Mouse (Mus musculus): ENCODE data around the gene Sun1. TPM values are rescaled to one million over a fixed set of nuclear protein-coding genes. Genes with fewer than 3 reads are reported as not detected.

Gene Sun1
- polyA plus RNA-seq, 1 experiment from 2014 or later: 48.6 TPM

GRCm38 (mm10) chr5:139291811-139292560 lies 91.5 kb downstream of the Sun1 start:
- no peaks in the 10 kb centered on the region for H3K36me3 ChIP-seq
- ATAC-seq (ENCODE audit: insufficient read depth, low FRiP score, low read depth): no peak
- H3K4me1 ChIP-seq: 0 out of 2 replicates have a peak, but pooled peaks cover 3% of the 10 kb centered on the region
- 74% methylated on average over 6 of the region's 6 CpGs for WGBS
- no peak overlapping the region for H3K27ac ChIP-seq
- H3K4me2 ChIP-seq: no peak overlapping the region
- no peak overlapping the region for H3K4me3 ChIP-seq (replicated peaks)
- no peaks in the 10 kb centered on the region for H3K9me3 ChIP-seq
- H3K27me3 ChIP-seq (replicated peaks): no peaks in the 10 kb centered on the region
- no peak overlapping the region for H3K9ac ChIP-seq

GRCm38 (mm10) chr5:139294089-139294488 lies 93.7 kb downstream of the Sun1 start:
- WGBS: 88% methylated on average over 2 of the region's 2 CpGs
- no peaks in the 10 kb centered on the region for H3K9me3 ChIP-seq
- no peaks in the 10 kb centered on the region for H3K27me3 ChIP-seq (replicated peaks)
- ATAC-seq (ENCODE audit: insufficient read depth, low FRiP score, low read depth): no peak
- H3K4me1 ChIP-seq: no peaks in the 10 kb centered on the region
- H3K36me3 ChIP-seq: no peaks in the 10 kb centered on the region
- H3K4me3 ChIP-seq (replicated peaks): no peak overlapping the region
- no peak overlapping the region for H3K27ac ChIP-seq
- no peak overlapping the region for H3K9ac ChIP-seq
- no peak overlapping the region for H3K4me2 ChIP-seq

GRCm38 (mm10) chr5:139297092-139297491 lies 96.7 kb downstream of the Sun1 start:
- H3K4me1 ChIP-seq: no peaks in the 10 kb centered on the region
- no peaks in the 10 kb centered on the region for H3K9me3 ChIP-seq
- H3K27me3 ChIP-seq (replicated peaks): no peaks in the 10 kb centered on the region
- H3K36me3 ChIP-seq: no peaks in the 10 kb centered on the region
- H3K4me2 ChIP-seq: no peak overlapping the region
- H3K27ac ChIP-seq: no peak overlapping the region
- ATAC-seq (ENCODE audit: insufficient read depth, low FRiP score, low read depth): no peak
- H3K4me3 ChIP-seq (replicated peaks): no peak overlapping the region
- WGBS: 82% methylated on average over 10 of the region's 10 CpGs
- no peak overlapping the region for H3K9ac ChIP-seq

GRCm38 (mm10) chr5:139297745-139298144 lies 97.3 kb downstream of the Sun1 start:
- no peak for ATAC-seq (ENCODE audit: insufficient read depth, low FRiP score, low read depth)
- Histone ChIP-seq H3K27ac (no peak overlapping the region), H3K4me1 (no peaks in the 10 kb centered on the region), H3K9me3 (no peaks in the 10 kb centered on the region), H3K4me3 (replicated peaks) (no peak overlapping the region), H3K9ac (no peak overlapping the region), H3K27me3 (replicated peaks) (no peaks in the 10 kb centered on the region), H3K36me3 (no peaks in the 10 kb centered on the region), H3K4me2 (no peak overlapping the region)
- 77% methylated on average over 5 of the region's 5 CpGs for WGBS

Other genes with a start within 250 kb of the Sun1 start
- gene Pdgfa, start 203.3 kb upstream of the Sun1 start, polyA plus RNA-seq (2015; fragmentation: Nextera tagmentation; extraction: Ambion mirVana): 48.7 and 58.7 TPM in 2 replicates
- 23.4 and 25.4 TPM in 2 replicates for gene Prkar1b, start 50.6 kb upstream of the Sun1 start, polyA plus RNA-seq (2015; fragmentation: Nextera tagmentation; extraction: Ambion mirVana)
- 5.9 and 7.5 TPM in 2 replicates for gene Dnaaf5, start 50.4 kb upstream of the Sun1 start, polyA plus RNA-seq (2015; fragmentation: Nextera tagmentation; extraction: Ambion mirVana)
- gene Get4, start 51.7 kb downstream of the Sun1 start, polyA plus RNA-seq (2015; fragmentation: Nextera tagmentation; extraction: Ambion mirVana): 142 and 144 TPM in 2 replicates
- 12.3 and 13.0 TPM in 2 replicates for gene Adap1, start 125.0 kb downstream of the Sun1 start, polyA plus RNA-seq (2015; fragmentation: Nextera tagmentation; extraction: Ambion mirVana)
- gene Cox19, start 150.8 kb downstream of the Sun1 start, polyA plus RNA-seq (2015; fragmentation: Nextera tagmentation; extraction: Ambion mirVana): 109 and 115 TPM in 2 replicates
- 8.5 and 11.6 TPM in 2 replicates for gene Cyp2w1, start 152.0 kb downstream of the Sun1 start, polyA plus RNA-seq (2015; fragmentation: Nextera tagmentation; extraction: Ambion mirVana)
- gene Gpr146, start 177.1 kb downstream of the Sun1 start, polyA plus RNA-seq (2015; fragmentation: Nextera tagmentation; extraction: Ambion mirVana): 2.7 and 3.3 TPM in 2 replicates
- 0.72 and 1.1 TPM in 2 replicates for gene C130050O18Rik, start 204.6 kb downstream of the Sun1 start, polyA plus RNA-seq (2015; fragmentation: Nextera tagmentation; extraction: Ambion mirVana)
- gene Gper1, start 222.5 kb downstream of the Sun1 start, polyA plus RNA-seq (2015; fragmentation: Nextera tagmentation; extraction: Ambion mirVana): 2.0 and 2.7 TPM in 2 replicates